Mouse (Mus musculus): ENCODE results near the gene Usp29. TPM values are rescaled to one million over a fixed set of nuclear protein-coding genes. Genes with fewer than 3 reads are reported as not detected.

Gene Usp29
- total and polyA plus RNA-seq, 3 experiments = not detected

- no peak overlapping the region for H3K27ac ChIP-seq (ENCODE audit: insufficient read depth, low read depth)
- H3K9ac ChIP-seq (ENCODE audit: insufficient read depth, low read depth) = no peak overlapping the region
- TF ChIP-seq TCF12 (IDR thresholded peaks at IDR 0.05; ENCODE audit: low read depth, low read length) (no peak), POLR2A (IDR thresholded peaks at IDR 0.05; ENCODE audit: low read depth, low read length) (no peak), ZNF384 (IDR thresholded peaks at IDR 0.05; ENCODE audit: low read depth, low read length) (no peak), KAT2A (IDR thresholded peaks at IDR 0.05; ENCODE audit: insufficient replicate concordance, low read length) (no peak), SIN3A (IDR thresholded peaks at IDR 0.05; ENCODE audit: low read length) (no peak), ZMIZ1 (IDR thresholded peaks at IDR 0.05; ENCODE audit: low read depth, low read length) (no peak), UBTF (IDR thresholded peaks at IDR 0.05; ENCODE audit: low read depth, low read length) (no peak), USF2 (conservative IDR thresholded peaks at IDR 0.05; ENCODE audit: low read depth, low read length) (no peak), BHLHE40 (IDR thresholded peaks at IDR 0.05; ENCODE audit: low read depth, low read length) (no peak), CHD2 (IDR thresholded peaks at IDR 0.05; ENCODE audit: low read length) (no peak), SMC3 (IDR thresholded peaks at IDR 0.05; ENCODE audit: low read depth, low read length) (no peak), MYC (IDR thresholded peaks at IDR 0.05; ENCODE audit: low read depth, low read length) (no peak), MAX (IDR thresholded peaks at IDR 0.05; ENCODE audit: low read length) (no peak), POLR2AphosphoS2 (IDR thresholded peaks at IDR 0.05; ENCODE audit: low read depth, low read length) (no peak), NRF1 (IDR thresholded peaks at IDR 0.05; ENCODE audit: low read depth, low read length) (no peak), MAFK (IDR thresholded peaks at IDR 0.05; ENCODE audit: insufficient replicate concordance, low read length) (no peak), HCFC1 (IDR thresholded peaks at IDR 0.05; ENCODE audit: low read depth, low read length) (no peak), ELF1 (IDR thresholded peaks at IDR 0.05; ENCODE audit: low read depth, low read length) (no peak), JUND (conservative IDR thresholded peaks at IDR 0.05; ENCODE audit: low read depth, low read length) (no peak), MAZ (IDR thresholded peaks at IDR 0.05; ENCODE audit: low read depth, low read length) (no peak)
- in situ Hi-C loops (cut with MboI; ENCODE audit: low pct_ligation_motif_present, low pct_unique_long_range_greater_than_20kb, low sequenced_read_pairs) (loop anchor here (25.0 kb wide), 2 partner anchors 257 to 557 kb away; partner anchors contain the start of gene Zfp78), dilution Hi-C loops (cut with MboI; ENCODE audit: extremely low pct_ligation_motif_present, extremely low pct_unique_long_range_greater_than_20kb, low sequenced_read_pairs) (no loop called here)
- no peaks in the 10 kb centered on the region for H3K36me3 ChIP-seq (replicated peaks in 1 of 2; ENCODE audit: control insufficient read depth in 1 of 2, insufficient read depth in 1 of 2, low read length in 1 of 2)
- no peaks in the 10 kb centered on the region for H3K79me2 ChIP-seq (replicated peaks; ENCODE audit: control insufficient read depth, extremely low read depth, insufficient read depth, poor library complexity, severe bottlenecking)
- H3K27me3 ChIP-seq (replicated peaks) = no peaks in the 10 kb centered on the region
- no peaks in the 10 kb centered on the region for H3K4me1 ChIP-seq (ENCODE audit: control insufficient read depth in 1 of 2, insufficient read depth in 2 of 2)
- DNase-seq (ENCODE audit: extremely low read depth) = no peak
- peaks cover 25% of the 10 kb centered on the region for H3K9me3 ChIP-seq (replicated peaks; ENCODE audit: low read length)
- H3K4me3 ChIP-seq (replicated peaks in 1 of 3; ENCODE audit: low read depth in 2 of 3, low read length in 2 of 3, poor library complexity in 1 of 3) = no peak overlapping the region
- no peak overlapping the region for H3K4me2 ChIP-seq (ENCODE audit: insufficient read depth, low read depth, poor library complexity, severe bottlenecking)
Measured at GRCm38 (mm10) chr7:6919131-6919870, 188.9 kb downstream of the Usp29 start.

- no peak overlapping the region for H3K4me3 ChIP-seq (replicated peaks in 1 of 3; ENCODE audit: low read depth in 2 of 3, low read length in 2 of 3, poor library complexity in 1 of 3)
- H3K4me2 ChIP-seq (ENCODE audit: insufficient read depth, low read depth, poor library complexity, severe bottlenecking) = no peak overlapping the region
- H3K27ac ChIP-seq (ENCODE audit: insufficient read depth, low read depth) = no peak overlapping the region
- H3K36me3 ChIP-seq (replicated peaks in 1 of 2; ENCODE audit: control insufficient read depth in 1 of 2, insufficient read depth in 1 of 2, low read length in 1 of 2) = no peaks in the 10 kb centered on the region
- TF ChIP-seq CHD2 (IDR thresholded peaks at IDR 0.05; ENCODE audit: low read length) (no peak), USF2 (conservative IDR thresholded peaks at IDR 0.05; ENCODE audit: low read depth, low read length) (no peak), TBP (conservative IDR thresholded peaks at IDR 0.05; ENCODE audit: low read depth, low read length) (no peak), E2F4 (IDR thresholded peaks at IDR 0.05; ENCODE audit: insufficient replicate concordance, low read depth, low read length) (no peak)
- H3K9ac ChIP-seq (ENCODE audit: insufficient read depth, low read depth) = no peak overlapping the region
- in situ Hi-C loops (cut with MboI; ENCODE audit: low pct_ligation_motif_present, low pct_unique_long_range_greater_than_20kb, low sequenced_read_pairs) = loop anchor here (25.0 kb wide), 2 partner anchors 261 to 561 kb away; partner anchors contain the start of gene Zfp78
- no peaks in the 10 kb centered on the region for H3K4me1 ChIP-seq (ENCODE audit: control insufficient read depth in 1 of 2, insufficient read depth in 2 of 2)
- no peaks in the 10 kb centered on the region for H3K27me3 ChIP-seq (replicated peaks)
- H3K9me3 ChIP-seq (replicated peaks; ENCODE audit: low read length) = peaks cover 23% of the 10 kb centered on the region
- H3K79me2 ChIP-seq (replicated peaks; ENCODE audit: control insufficient read depth, extremely low read depth, insufficient read depth, poor library complexity, severe bottlenecking) = no peaks in the 10 kb centered on the region
- DNase-seq (ENCODE audit: extremely low read depth) = no peak
- dilution Hi-C loops (cut with MboI; ENCODE audit: extremely low pct_ligation_motif_present, extremely low pct_unique_long_range_greater_than_20kb, low sequenced_read_pairs) = no loop called here
Measured at GRCm38 (mm10) chr7:6923515-6923914, 193.1 kb downstream of the Usp29 start.

All from CH12.LX (cell line).